Mouse (Mus musculus) CD4-positive, CD25-positive, alpha-beta regulatory T cell, adult 2 months (primary cell): ENCODE measurements around the gene Polr2i.
"Not testable (repeated sequence)": the region's sequence is repeated elsewhere in the genome, so short reads cannot be mapped to it uniquely, and the experiment has no call there.

Experiments
- DNase-seq: peaks from one replicate; pipeline ENCODE4 v3.0.0-alpha.2; 2012; ENCODE audit warnings: low read depth, low spot score

Gene Polr2i

DNA sequence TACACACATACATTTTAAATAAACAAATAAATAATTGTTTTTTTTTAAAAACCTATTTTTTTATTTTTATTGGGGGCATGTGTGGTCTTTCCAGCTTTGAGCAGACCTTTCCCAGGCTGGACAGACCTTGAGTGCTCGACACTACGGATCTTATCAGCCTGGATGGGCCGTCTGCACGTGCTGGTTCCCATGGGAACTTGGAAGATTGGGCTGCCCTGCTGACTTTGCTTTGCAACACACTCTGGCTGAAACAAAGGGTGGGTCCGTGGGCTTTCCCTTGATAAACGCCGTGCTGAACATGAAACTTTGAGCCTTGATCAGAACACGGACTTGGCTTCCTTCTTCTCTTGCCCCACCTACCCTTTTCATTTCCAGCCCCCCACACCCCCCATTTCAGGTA lies 27.4 kb upstream of the Polr2i start:
- DNase-seq: no peak

DNA sequence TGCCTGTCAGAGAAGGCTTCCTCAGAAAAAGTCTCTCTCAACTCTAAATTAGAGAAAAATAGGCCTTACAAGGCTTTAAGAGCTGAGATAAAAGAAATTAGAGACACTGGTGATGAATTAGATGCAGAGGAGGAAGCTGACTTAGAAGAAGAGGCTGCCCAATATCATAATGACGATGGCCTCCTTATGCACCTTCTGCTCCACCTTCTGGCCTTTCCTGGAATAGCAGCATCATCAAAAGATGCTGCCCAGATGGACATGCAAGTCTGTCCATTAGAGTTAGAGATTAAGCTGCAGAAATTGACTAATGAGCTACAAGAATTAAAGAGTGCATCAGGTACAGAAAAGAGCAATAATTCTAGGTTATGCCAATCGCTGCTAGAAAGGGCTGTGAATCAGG lies 26.4 kb upstream of the Polr2i start:
- peak; percentile 82 for DNase-seq

DNA sequence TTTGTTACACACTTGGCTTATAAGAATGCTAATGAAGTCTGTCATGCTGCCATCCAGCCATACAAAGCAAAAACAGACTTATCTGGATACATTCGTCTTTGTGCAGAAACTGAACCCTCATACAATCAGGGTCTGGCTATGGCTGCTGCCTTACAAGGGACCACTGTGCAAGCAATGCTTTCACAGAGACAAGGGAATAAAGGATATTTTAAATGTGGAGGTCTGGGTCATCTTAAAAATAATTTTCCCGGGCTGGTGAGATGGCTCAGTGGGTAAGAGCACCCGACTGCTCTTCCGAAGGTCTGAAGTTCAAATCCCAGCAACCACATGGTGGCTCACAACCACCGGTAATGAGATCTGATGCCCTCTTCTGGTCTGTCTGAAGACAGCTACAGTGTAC lies 25.4 kb upstream of the Polr2i start:
- not testable (repeated sequence) for DNase-seq

DNA sequence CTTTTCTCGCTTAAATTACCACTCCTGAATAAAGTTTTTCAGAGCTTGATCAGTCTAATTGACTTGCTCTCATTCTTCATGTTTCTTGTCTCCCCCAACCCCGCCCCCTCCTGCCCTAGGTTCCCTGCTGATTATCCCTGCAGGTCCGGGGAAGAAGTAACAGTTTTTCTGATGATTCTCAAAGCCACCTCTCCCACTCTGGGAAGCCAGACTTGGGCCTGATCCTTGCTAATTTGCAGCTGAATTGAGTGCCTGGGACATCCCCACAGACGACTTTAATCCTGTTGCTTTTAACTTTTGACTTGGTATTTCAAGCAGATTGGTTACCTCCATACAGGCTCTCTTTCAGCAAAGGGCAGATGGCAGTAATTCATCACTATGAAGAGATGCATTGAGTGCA lies 20.7 kb upstream of the Polr2i start:
- DNase-seq: no peak

DNA sequence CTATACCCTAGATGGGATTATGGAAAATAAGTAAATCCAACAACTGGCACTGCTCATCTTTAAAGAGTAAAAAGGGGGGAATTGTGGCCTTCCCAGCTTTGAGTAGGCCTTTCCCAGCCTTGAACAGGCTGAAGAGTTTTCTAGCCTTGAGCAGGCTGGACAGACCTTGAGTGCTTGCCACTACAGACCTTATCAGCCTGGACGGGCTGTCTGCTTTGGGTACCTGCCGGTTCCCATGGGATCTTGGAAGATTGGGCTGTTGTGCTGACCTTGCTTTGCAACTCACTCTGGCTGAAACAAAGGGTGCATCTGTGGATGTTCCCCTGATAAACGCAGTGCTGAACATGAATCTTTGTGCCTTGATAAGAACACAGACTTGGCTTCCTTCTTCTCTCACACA lies 17.9 kb upstream of the Polr2i start:
- no peak for DNase-seq

DNA sequence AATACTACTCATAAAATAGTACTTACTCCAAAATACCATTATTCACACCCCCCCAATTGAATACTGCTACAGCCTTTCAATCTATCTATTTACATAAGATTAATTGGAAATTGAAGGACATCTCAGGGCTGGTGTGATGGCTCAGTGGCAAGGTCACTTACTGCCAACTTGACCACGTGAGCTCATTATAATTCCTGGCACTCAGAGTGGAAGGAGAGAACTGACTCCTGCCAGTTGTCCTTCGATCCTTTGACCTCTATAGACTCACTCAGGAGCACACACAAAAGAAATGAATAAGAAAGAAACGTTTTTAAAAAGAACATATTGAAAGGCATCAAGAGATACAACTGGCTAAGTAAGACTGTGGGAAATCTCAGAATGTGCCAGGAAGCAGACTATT lies 15.9 kb upstream of the Polr2i start:
- no peak for DNase-seq

DNA sequence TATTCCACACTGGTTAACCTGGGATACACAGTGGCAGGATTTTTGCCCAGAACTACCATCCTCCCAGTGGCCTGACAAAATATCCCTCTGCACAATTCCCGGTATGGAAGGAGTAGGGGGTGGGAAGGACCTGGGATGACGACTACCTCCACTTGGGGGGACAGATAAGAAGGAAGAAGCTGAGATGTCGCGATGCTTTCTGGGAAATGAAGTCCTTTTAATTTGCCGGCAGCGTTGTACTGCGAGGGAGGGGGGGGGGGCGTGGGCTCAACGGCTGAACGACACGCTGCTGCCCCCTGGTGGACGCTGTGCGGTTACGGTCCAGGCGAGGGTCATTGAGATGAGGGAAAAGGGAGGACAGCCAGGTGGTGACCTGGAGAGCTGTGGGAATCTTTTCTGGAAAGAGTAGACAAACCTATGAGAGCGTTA lies 15.0 kb upstream of the Polr2i start:
- DNase-seq: peak; percentile 94

DNA sequence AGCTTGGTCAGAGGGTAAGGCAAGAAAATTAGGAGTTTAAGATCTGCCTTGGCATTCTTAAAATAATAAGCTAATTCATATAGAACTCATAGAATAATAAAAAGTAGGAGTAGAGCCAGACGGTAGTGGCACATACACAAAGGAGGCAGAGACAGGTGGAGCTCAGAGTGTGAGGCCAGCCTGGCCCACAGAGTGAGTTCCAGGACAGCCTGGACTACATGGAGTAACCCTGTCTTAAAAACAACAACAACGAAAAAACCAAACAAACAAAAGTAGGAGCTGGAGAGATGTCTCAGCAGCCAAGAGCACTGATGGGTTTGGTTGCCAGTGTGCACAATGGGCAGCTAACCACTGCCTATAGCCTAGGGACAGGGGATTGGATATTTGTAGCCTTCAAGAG lies 14.5 kb upstream of the Polr2i start:
- DNase-seq: no peak

DNA sequence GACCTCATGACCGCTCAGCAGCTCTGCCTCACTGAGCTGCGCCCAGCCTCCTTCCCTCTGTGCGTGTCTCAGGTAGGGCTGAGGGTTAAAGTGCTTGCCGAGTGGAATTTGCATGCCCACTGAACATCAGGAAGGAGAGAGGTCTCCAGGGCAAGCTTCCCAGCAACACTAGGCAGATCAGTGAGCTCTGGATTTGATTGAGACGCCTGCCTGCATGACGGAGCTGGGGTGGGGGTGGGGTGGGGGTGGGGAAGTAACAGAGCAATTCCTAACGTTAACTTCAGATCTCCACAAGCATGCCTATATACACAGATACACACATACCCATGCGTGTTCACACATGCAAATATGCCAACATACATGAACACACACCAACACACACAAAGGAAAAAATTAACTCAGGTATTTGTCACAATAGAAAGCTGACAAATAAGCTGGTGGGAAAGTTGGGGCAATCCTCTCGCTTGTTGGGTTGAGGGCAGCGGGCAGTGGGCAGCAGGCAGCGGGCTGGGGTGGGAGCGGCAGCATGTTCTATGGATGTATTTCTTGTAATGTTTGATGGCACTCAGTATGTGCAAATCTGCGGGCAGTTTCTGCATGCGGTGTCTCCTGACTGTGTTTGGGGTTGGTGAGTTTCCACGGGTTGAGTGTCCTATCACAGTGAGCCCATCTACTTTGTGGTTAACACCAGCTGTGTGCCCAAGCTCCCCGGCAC lies 12.3 kb upstream of the Polr2i start:
- DNase-seq: peak; percentile 65

DNA sequence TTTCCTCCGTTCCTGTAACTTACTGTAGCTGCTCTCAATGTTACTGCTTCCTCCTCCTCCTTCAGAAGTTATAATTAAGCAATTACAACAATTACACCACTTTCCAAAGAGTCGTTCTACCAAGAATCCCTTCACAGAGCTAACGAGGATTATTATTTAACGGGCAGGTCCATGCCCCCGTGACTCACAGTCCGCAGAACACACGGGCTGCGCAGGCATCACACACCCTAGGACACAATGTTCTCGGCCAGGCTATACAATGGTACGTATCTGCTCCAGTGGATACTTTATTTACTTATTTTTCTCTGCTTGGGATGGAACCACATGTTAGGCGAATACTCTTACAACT lies 11.8 kb upstream of the Polr2i start:
- no peak for DNase-seq

DNA sequence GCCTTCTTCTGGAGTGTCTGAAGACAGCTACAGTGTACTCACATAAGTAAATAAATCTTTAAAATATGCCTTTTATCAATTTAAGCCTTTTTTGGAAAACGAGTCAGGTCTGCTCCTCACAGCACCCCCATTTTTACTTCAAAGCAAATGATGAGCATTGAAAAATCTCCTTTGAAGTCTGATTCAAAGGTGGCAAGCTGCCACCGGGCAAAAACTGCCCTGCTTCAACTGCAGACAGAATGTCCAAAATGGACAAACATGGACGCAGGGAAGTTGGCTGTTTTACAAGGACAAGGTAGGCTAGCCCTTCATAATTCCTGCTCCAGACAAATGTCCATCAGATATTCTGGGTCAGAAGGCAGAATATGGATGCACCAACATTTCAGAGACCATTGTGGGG lies 10.3 kb upstream of the Polr2i start:
- DNase-seq: no peak

DNA sequence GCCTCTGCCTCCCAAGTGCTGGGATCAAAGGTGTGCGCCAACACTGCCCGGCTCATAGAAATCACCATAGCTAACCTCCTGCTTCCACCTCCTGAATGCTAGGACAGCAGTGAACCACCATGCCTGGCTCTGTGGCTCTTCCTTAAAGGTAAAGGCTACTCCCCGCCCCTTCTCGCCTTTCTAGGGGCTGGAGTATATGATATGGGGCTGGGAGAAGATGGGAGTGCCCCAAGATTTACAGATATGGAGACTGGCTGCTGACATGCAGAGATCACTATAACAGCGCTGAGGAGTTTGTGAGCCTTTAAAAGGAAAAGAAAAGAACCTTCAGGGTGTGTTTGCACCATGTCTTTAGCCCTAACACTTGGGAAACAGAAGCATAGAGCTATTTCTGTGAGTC lies 9.5 kb upstream of the Polr2i start:
- DNase-seq: no peak

DNA sequence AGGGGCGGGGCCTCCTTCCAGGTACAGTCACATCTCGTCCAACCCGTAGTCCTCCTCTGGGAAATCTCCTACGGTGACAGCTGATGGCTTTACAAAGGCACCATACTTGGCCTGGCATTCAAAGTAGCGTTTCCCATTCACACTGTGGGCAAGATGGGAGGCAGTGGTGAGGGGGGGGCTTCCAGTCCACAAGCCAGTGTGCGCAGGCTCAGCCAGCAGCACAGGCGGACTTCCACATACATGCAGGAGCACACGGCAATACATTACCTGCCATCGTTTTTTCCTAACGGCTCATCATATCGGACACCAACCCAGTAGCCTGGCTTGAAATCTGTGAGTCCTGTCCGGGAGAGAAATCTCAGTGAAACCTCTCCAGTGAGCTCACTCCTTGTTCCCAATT lies 7.5 kb upstream of the Polr2i start:
- no peak for DNase-seq

DNA sequence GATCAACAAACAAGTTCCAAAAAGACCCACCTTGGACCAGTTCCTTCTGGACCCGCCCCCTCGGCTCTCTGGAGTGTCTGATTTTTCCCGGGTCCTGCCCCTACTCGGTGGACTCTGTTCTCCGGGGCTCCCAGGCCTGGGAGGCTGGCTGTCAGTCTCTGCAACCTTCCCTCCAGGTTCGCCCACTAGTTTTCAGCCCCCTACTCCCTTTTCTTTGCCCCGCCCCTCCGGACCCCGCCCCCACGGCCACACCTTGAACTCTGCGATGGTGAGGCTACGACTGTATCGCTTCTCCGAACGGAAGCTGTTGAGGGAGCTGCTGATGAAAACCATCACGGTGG lies 450 bp upstream of the Polr2i start:
- no peak for DNase-seq

DNA sequence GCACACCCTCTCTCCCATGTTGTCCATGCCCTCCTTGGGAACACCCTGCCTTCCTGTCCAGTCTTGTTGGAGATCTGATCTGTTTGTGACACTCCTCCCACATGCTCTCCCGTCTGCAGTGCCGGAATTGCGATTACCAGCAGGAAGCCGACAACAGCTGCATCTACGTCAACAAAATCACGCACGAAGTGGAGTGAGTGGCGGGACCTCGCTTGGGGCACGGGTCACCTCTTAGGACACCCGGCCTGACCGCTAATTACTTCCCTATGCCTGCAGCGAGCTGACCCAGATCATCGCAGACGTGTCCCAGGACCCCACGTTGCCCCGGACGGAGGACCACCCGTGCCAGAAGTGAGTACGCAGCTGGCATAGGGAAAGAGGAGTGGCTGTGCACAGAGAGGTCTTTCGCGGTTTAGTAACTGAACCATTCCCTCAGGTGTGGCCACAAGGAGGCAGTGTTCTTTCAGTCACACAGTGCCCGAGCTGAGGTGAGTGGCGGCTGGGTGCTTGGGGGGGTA lies 942 bp downstream of the Polr2i start:
- DNase-seq: peak; percentile 80

DNA sequence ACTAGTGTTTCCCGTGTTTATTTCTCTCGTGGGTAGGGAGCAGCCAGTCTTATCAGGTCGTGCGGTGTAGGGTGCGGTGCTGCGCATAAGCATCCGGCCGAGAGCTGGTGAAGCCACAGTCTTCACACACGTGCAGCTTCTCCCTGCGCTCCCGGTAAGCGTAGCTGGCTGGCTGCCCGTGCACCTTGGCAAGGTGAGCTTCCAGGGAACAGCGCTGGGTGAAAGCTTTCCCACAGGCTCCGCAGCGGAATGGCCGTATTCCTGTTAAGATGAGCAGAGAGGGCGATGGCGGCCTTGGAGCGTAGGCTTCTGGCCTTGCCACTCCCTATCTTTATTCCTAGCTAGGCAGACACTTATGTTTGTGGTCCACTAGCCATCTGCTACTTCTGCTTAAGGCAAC lies 1.6 kb downstream of the Polr2i start:
- DNase-seq: no peak

DNA sequence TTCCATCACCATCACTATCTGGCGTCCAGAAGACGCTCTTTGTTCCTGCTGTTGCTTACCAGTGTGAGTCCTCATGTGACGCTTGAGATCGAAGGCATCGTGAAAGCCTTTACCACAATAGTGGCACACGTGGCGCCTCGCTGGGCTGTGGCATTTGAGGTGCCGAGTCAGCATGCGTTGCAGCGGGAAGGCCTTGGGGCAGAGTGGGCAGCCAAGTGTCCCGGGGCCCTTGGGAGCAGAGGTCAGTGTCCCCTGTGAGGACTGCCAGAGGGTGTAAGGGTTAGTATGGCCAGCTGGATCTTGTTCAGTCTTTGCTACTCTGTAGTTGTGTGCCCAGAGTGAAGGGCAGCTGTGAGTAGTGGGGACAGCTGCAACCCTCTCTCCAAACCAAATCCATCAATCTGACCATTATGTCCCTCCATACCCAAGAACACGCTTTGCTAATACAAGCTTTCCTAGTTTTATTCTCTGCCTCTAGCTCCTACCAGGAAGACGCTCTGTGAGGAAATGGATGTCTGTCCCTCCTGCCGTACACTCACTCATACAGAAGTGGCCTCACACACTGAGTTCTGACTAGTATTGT lies 2.6 kb downstream of the Polr2i start:
- DNase-seq: no peak

DNA sequence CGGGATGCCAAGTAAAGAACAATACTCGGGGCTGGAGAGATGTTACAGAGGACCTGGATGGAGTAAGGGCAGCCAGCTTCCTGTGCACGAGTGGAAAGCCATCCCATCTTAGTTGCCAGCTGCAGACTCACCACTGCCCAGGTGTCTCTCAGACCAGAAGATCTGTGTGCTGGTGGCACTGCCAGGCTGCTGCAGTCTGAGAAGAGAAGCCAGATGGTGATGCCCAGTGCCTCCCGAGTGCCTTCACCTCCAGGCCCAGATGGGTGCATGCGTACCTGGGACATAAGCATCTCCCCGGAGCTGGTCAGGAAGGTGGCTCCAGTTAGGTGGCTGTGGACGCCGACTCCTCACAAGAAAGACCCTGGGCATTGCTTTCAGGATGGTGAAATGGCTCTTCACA lies 3.3 kb downstream of the Polr2i start:
- no peak for DNase-seq

DNA sequence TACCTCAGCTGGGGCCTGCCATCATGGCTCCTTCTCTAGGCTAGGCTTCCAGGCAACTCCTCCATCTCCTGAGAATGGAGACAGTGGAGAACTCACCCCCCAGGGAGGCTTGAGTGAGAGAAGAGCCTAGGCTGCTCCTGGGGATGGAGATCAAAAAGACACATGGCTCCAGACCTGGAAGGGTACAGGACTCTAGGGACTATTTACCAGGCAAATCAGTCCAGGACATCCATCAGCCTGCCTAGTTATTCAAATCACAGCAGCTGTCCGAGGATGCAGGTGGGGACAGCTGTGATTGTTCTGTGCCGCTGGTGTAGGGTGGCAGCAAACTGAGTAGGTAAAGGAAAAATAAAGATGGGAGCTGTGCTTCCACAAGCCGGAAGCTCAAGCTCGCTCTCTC lies 3.9 kb downstream of the Polr2i start, which contains the start of gene Ovol3:
Ovol3 (minus strand) TSS at position 101 of the 400 bp plus-strand sequence.
- DNase-seq: no peak

DNA sequence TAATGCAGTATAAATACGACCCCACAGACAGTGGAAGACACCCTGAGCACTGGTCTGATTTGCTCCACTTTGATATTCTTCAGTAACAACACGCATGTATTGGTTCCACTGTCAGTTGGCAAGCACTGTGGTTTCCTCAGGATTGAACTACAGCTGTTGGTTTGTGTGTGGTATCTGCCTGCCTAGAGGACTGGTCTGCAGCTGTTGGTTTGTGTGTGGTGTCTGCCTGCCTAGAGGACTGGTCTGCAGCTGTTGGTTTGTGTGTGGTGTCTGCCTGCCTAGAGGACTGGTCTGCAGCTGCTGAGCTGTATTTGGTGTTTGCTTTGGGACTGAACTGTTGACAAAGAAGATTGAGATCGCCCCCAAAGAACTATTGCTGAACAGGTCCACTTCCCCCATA lies 5.6 kb downstream of the Polr2i start:
- not testable (repeated sequence) for DNase-seq

DNA sequence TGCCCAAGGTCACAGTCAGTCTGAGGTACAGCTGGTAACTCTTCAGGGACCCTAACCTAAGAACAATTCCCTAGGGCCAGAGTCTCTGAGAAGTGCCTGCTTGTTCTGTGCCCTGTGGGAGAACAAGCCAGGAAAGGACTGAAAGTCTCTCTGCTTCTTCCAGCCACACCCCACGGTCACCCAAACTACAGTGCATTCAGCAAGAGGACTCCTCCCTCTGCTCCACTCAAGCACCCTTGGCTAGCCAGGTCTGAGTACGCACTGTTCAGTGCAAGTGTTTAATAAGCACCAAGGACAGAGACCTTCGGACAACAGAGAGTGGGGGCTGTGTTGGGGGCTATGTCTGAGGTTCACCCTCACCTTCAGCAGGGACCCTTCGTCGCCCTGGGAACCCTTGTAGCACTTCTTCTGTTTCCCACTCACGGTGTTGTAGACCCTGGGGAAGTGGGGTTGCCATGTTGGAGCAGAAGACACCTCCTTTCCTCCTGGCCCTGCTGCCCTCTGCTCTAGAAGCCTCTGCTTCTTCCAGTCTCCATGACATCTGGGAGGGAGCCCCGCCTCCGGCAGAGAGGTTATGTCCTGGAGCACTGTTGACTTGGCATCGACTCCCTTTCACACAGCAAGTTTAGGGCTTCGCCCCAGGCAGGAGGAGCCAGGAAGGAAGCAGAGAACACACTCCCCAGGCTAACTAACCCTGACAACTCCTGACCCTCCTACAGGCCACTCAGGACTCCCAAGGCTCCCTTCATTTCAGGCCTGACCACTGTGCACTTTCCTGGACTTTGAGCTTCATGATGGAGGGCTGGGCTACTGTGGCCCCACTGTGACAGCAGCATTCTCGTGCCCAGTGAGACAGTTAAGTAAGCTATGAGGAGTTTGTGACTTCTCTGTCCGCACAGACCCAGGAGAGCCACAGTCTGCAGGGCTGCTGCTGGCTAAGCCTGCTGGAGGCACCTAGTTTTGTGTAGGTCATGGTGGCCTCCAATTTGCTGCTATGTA lies 20.5 kb downstream of the Polr2i start:
- no peak for DNase-seq

DNA sequence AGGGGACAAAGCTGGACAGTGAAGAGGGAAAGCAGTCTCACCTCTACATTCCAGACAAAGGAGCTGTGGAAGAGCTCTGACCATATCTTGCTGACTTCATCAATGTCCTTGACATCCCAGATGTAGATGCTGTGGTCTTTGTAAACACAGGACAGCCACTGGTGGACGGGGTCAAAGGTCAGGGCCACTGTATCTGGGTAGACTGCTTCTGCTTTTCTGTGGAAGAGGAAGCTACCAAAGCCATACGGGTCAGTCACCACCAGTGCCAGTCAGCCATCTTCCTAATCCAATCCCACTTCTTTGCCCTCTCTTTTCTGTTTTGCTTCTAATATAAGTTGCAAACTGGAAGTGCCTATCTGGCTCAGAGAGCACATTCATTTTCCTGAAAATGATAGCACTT lies 33.3 kb downstream of the Polr2i start:
- no peak for DNase-seq
